In genomic region chr9:75355783-75356182, GRCm38 (mm10) we compare ENCODE assay signal across 33 mouse cellular contexts. TPM values are rescaled to one million over a fixed set of nuclear protein-coding genes. Genes with fewer than 3 reads are reported as not detected.
A peak's percentile ranks its signal among the peaks of the same experiment; 100 is the strongest.
DNase-seq lines count a peak whose midpoint lies in the region; ATAC-seq and TF ChIP-seq lines count a peak whose summit lies in the region.
"Had no signal": no experiment of that assay in that cellular context is flagged by ENCODE, and none has a peak within 500 bp of the region (broad histone marks: within the 10 kb centered on the region; RNA-seq: fewer than 3 reads in every experiment).

No protein-coding gene starts in this region.

- no peak overlapping the region for H3K4me3 ChIP-seq in liver, embryonic 11.5 days (ENCODE audit: low read depth, low read length)
- no peak overlapping the region for H3K4me3 ChIP-seq in liver, embryonic 14.5 days (ENCODE audit: insufficient read depth in 1 of 2, low read depth in 2 of 2, low read length in 2 of 2)
- H3K4me3 ChIP-seq in lung, adult 2 months (replicated peaks; ENCODE audit: extremely low read depth, low read depth, low read length), result no peak overlapping the region
- H3K4me3 ChIP-seq: embryonic facial prominence, embryonic 10.5 days; embryonic facial prominence, embryonic 13.5 days; erythroblast, embryonic 14.5 days; forebrain, embryonic 12.5 days; forebrain, embryonic 15.5 days; heart, adult 2 months; hindbrain, embryonic 12.5 days; hindbrain, embryonic 15.5 days had no signal

- WGBS in liver, embryonic 11.5 days, result 65% methylated on average over 4 of the region's 4 CpGs
- 26% methylated on average over 4 of the region's 4 CpGs for WGBS in liver, embryonic 14.5 days (ENCODE audit: insufficient replicate concordance)
- 73% methylated on average over 4 of the region's 4 CpGs for WGBS in lung, adult 2 months

- no peaks in the 10 kb centered on the region for H3K9me3 ChIP-seq in liver, embryonic 11.5 days (ENCODE audit: control insufficient read depth, low read length)
- H3K9me3 ChIP-seq in liver, embryonic 14.5 days (ENCODE audit: control insufficient read depth, low read length), result no peaks in the 10 kb centered on the region
- H3K9me3 ChIP-seq: embryonic facial prominence, embryonic 10.5 days; embryonic facial prominence, embryonic 13.5 days; forebrain, embryonic 12.5 days; forebrain, embryonic 15.5 days; G1E; hindbrain, embryonic 12.5 days; hindbrain, embryonic 15.5 days had no signal

- TF ChIP-seq EP300 in liver, embryonic 14.5 days (IDR thresholded peaks at IDR 0.05; ENCODE audit: low read depth), result no peak

- peak; percentile 53 for ATAC-seq in liver, embryonic 11.5 days (replicated peaks; ENCODE audit: low FRiP score)
- peak; percentile 72 for ATAC-seq in liver, embryonic 14.5 days (ENCODE audit: insufficient read depth)
- peak; percentile 78 for ATAC-seq in megakaryocyte progenitor cell, adult 5-6 weeks (replicated peaks; ENCODE audit: poor library complexity)
- no peak for ATAC-seq in monocyte, adult 5-6 weeks (replicated peaks; ENCODE audit: insufficient number of reproducible peaks, low FRiP score, low TSS enrichment, poor library complexity, severe bottlenecking)
- ATAC-seq: forebrain, embryonic 15.5 days had no signal

- no peak overlapping the region for H3K27ac ChIP-seq in liver, embryonic 11.5 days (ENCODE audit: low read depth, low read length)
- no peak overlapping the region for H3K27ac ChIP-seq in liver, embryonic 14.5 days
- H3K27ac ChIP-seq: embryonic facial prominence, embryonic 10.5 days; embryonic facial prominence, embryonic 13.5 days; forebrain, embryonic 12.5 days; forebrain, embryonic 15.5 days; heart, adult 2 months; hindbrain, embryonic 12.5 days; hindbrain, embryonic 15.5 days had no signal

- H3K9ac ChIP-seq in liver, embryonic 11.5 days (ENCODE audit: low read depth, low read length), result no peak overlapping the region
- no peak overlapping the region for H3K9ac ChIP-seq in liver, embryonic 14.5 days (replicated peaks)
- H3K9ac ChIP-seq: embryonic facial prominence, embryonic 13.5 days; forebrain, embryonic 12.5 days; forebrain, embryonic 15.5 days; hindbrain, embryonic 12.5 days; hindbrain, embryonic 15.5 days had no signal

- DNase-seq in liver, embryonic 11.5 days (ENCODE audit: low spot score), result no peak
- DNase-seq in liver, result no peak
- peak; percentile 41 for DNase-seq in c-Kit-positive CD71-positive TER-119-negative erythroid progenitor cells, embryonic 14.5 days (ENCODE audit: low read depth)
- DNase-seq in liver, embryonic 14.5 days (ENCODE audit: low read depth in 3 of 3, low spot score in 3 of 3), result peak in 1 of 3 experiments; percentile 29
- no peak for DNase-seq in lung, adult 2 months
- DNase-seq in cerebellum, adult 8-10 months, result no peak
- DNase-seq: adrenal gland, adult 2 months; adrenal gland, postnatal 14 days; B cell, adult 2 months; cerebellum, adult 18-20 months; cerebellum, adult 9-11 months; cerebellum, postnatal 36 days; embryo, embryonic 11 days; gastrocnemius, postnatal 36 days; heart, adult 2 months had no signal

- H3K4me1 ChIP-seq in liver, embryonic 11.5 days (replicated peaks; ENCODE audit: control insufficient read depth, insufficient read depth, low read length), result no peaks in the 10 kb centered on the region
- H3K4me1 ChIP-seq in liver, embryonic 14.5 days (replicated peaks; ENCODE audit: control insufficient read depth in 2 of 2, insufficient read depth in 2 of 2, low read length in 1 of 2), result peaks cover 0 to 4% of the 10 kb centered on the region in 2 experiments; a peak in 1 of 4 replicates
- no peaks in the 10 kb centered on the region for H3K4me1 ChIP-seq in lung, adult 2 months (ENCODE audit: control insufficient read depth, insufficient read depth, low read length)
- H3K4me1 ChIP-seq: embryonic facial prominence, embryonic 10.5 days; embryonic facial prominence, embryonic 13.5 days; forebrain, embryonic 12.5 days; forebrain, embryonic 15.5 days; hindbrain, embryonic 12.5 days; hindbrain, embryonic 15.5 days had no signal

- H3K4me2 ChIP-seq in liver, embryonic 11.5 days, result no peak overlapping the region
- H3K4me2 ChIP-seq in liver, embryonic 14.5 days (ENCODE audit: low read depth), result no peak overlapping the region
- H3K4me2 ChIP-seq: embryonic facial prominence, embryonic 13.5 days; forebrain, embryonic 12.5 days; forebrain, embryonic 15.5 days; heart, embryonic 11.5 days; hindbrain, embryonic 12.5 days; hindbrain, embryonic 15.5 days had no signal

- TF ChIP-seq POLR2A in lung, adult 2 months (IDR thresholded peaks at IDR 0.05; ENCODE audit: borderline replicate concordance, extremely low read depth, low read depth, low read length), result no peak

- no peaks in the 10 kb centered on the region for H3K27me3 ChIP-seq in liver, embryonic 11.5 days (replicated peaks; ENCODE audit: control insufficient read depth, insufficient read depth, low read length)
- H3K27me3 ChIP-seq in liver, embryonic 14.5 days (ENCODE audit: control insufficient read depth, insufficient read depth, low read length), result no peaks in the 10 kb centered on the region
- H3K27me3 ChIP-seq: CH12.LX; embryonic facial prominence, embryonic 13.5 days; forebrain, embryonic 12.5 days; forebrain, embryonic 15.5 days; hindbrain, embryonic 12.5 days; hindbrain, embryonic 15.5 days had no signal

- no peaks in the 10 kb centered on the region for H3K36me3 ChIP-seq in liver, embryonic 11.5 days (ENCODE audit: control insufficient read depth, insufficient read depth, low read length)
- no peaks in the 10 kb centered on the region for H3K36me3 ChIP-seq in liver, embryonic 14.5 days (replicated peaks; ENCODE audit: control insufficient read depth, insufficient read depth, low read depth)
- H3K36me3 ChIP-seq: embryonic facial prominence, embryonic 10.5 days; embryonic facial prominence, embryonic 13.5 days; forebrain, embryonic 12.5 days; forebrain, embryonic 15.5 days; G1E; hindbrain, embryonic 12.5 days; hindbrain, embryonic 15.5 days had no signal

- no peak for TF ChIP-seq CTCF in liver, embryonic 14.5 days (IDR thresholded peaks at IDR 0.05; ENCODE audit: low read depth)
- TF ChIP-seq CTCF in lung, adult 2 months (IDR thresholded peaks at IDR 0.05; ENCODE audit: insufficient read depth, low read length), result no peak

RNA-seq across cellular contexts. Expression of gene Bcl2l10, which starts 8.2 kb away (rescaled TPM):
- not detected in 2 replicates for polyA plus RNA-seq in liver, embryonic 11.5 days (2014; fragmentation: Nextera tagmentation; extraction: Ambion mirVana)
- not detected in 2 replicates for polyA plus RNA-seq in liver, embryonic 14.5 days (2012; rRNA removed)
- polyA plus RNA-seq in liver, embryonic 14.5 days (2014; fragmentation: Nextera tagmentation; extraction: Ambion mirVana), result not detected in 2 replicates
- total RNA-seq in megakaryocyte progenitor cell, adult 5-6 weeks (2015), result not detected in 2 replicates
- not detected in 2 replicates for total RNA-seq in megakaryocyte progenitor cell, adult 5-6 weeks (2017)
- 0.09 TPM in 1 of 2 replicates, not detected in the other for polyA plus RNA-seq in lung, adult 2 months (2012; rRNA removed)
- total RNA-seq in monocyte, adult 5-6 weeks (2017), result not detected in 3 replicates
- total RNA-seq: adrenal gland, postnatal 14 days; CH12.LX; gastrocnemius, adult 8-10 months; gastrocnemius, postnatal 36 days; granulocyte monocyte progenitor cell, adult 5-6 weeks; heart, adult 2 months; heart, postnatal 25 days; hematopoietic stem cell, adult 5-6 weeks had no signal
- polyA plus RNA-seq: embryonic facial prominence, embryonic 10.5 days; embryonic facial prominence, embryonic 13.5 days; erythroblast, embryonic 14.5 days; forebrain, embryonic 12.5 days; forebrain, embryonic 15.5 days; G1E; heart, adult 2 months; heart, embryonic 11.5 days; heart, embryonic 14.5 days; heart, postnatal 0 days; hindbrain, embryonic 12.5 days; hindbrain, embryonic 15.5 days had no signal

RNA-seq across cellular contexts. Expression of gene Gnb5, which starts 49.7 kb away (rescaled TPM):
- 8.6 and 9.2 TPM in 2 replicates for polyA plus RNA-seq in liver, embryonic 11.5 days (2014; fragmentation: Nextera tagmentation; extraction: Ambion mirVana)
- polyA plus RNA-seq in liver, embryonic 14.5 days (2012; rRNA removed), result 0.89 and 1.1 TPM in 2 replicates
- polyA plus RNA-seq in liver, embryonic 14.5 days (2014; fragmentation: Nextera tagmentation; extraction: Ambion mirVana), result 1.2 TPM in 2 replicates
- 0.51 and 0.67 TPM in 2 replicates for total RNA-seq in megakaryocyte progenitor cell, adult 5-6 weeks (2015)
- total RNA-seq in megakaryocyte progenitor cell, adult 5-6 weeks (2017), result 1.00 and 2.1 TPM in 2 replicates
- 12.4 and 15.4 TPM in 2 replicates for polyA plus RNA-seq in lung, adult 2 months (2012; rRNA removed)
- 2.0 to 5.4 TPM (median 4.1 TPM) in 3 replicates for total RNA-seq in monocyte, adult 5-6 weeks (2017)
- polyA plus RNA-seq: erythroblast, embryonic 14.5 days; G1E had no signal

RNA-seq across cellular contexts. Expression of gene Mapk6, which starts 54.0 kb away (rescaled TPM):
- 61.0 and 64.4 TPM in 2 replicates for polyA plus RNA-seq in liver, embryonic 11.5 days (2014; fragmentation: Nextera tagmentation; extraction: Ambion mirVana)
- polyA plus RNA-seq in liver, embryonic 14.5 days (2012; rRNA removed), result 7.7 and 9.3 TPM in 2 replicates
- 17.1 and 20.2 TPM in 2 replicates for polyA plus RNA-seq in liver, embryonic 14.5 days (2014; fragmentation: Nextera tagmentation; extraction: Ambion mirVana)
- 64.2 and 65.1 TPM in 2 replicates for total RNA-seq in megakaryocyte progenitor cell, adult 5-6 weeks (2015)
- 50.3 and 53.6 TPM in 2 replicates for total RNA-seq in megakaryocyte progenitor cell, adult 5-6 weeks (2017)
- 14.5 and 25.2 TPM in 2 replicates for polyA plus RNA-seq in lung, adult 2 months (2012; rRNA removed)
- 51.7 to 80.9 TPM (median 59.9 TPM) in 3 replicates for total RNA-seq in monocyte, adult 5-6 weeks (2017)
